Mouse (Mus musculus) small intestine, adult 2 months (tissue): ENCODE results near the gene Pla2g4b.

Experiments
- CTCF ChIP-seq: fragments of 200-500 bp; IDR thresholded peaks from 2 replicates; pipeline ENCODE4 v1.5.1; 2012; ENCODE audit warnings: low read depth, mild to moderate bottlenecking, control low read depth, inconsistent platforms, low read length, moderate library complexity, mixed read lengths; ENCODE audit not compliant: insufficient replicate concordance, insufficient read length; ENCODE audit errors: extremely low read depth
- POLR2A ChIP-seq: fragments of 200-500 bp; IDR thresholded peaks from 2 replicates; pipeline ENCODE4 v1.6.1; 2012; ENCODE audit warnings: low read depth, mild to moderate bottlenecking, control low read depth, inconsistent platforms, low read length, moderate library complexity

DNA sequence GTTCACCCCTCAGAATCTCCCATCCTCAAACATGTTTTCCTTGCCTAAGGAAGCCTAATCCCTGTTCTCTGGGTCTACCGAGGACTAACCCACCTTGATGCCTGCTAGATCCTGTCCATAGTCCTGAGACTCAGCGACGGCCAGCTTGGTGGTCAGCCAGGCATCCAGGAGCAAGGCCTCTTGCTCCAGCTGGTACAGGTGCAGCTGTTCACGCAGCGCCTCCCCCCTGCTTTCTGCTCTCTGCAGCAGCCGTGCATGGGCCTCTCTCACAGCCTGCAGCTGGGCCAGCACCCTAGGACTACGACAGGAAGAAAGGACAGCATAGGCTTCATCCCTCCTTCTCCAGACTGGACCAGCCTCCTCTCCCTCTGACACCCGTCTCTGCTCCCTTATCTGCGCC, 15.0 kb downstream of the Pla2g4b start:
- TF ChIP-seq CTCF (no peak), POLR2A (no peak)
